In genomic region chr12:109839126-109839587, GRCm38 (mm10) we compare ENCODE assay signal across 8 mouse cellular contexts.
DNase-seq lines count a peak whose midpoint lies in the region; ATAC-seq lines count a peak whose summit lies in the region.

No protein-coding gene starts in this region.

- ATAC-seq in intestine, embryonic 14.5 days (replicated peaks; ENCODE audit: low FRiP score, low TSS enrichment, low read depth), result peak; percentile 80
- peak; percentile 72 for ATAC-seq in neural tube, embryonic 13.5 days (ENCODE audit: low read depth)

- H3K9ac ChIP-seq in intestine, embryonic 14.5 days (ENCODE audit: low read length), result no peak overlapping the region
- H3K9ac ChIP-seq in neural tube, embryonic 13.5 days, result no peak overlapping the region

- peak; percentile 45 to 73 for DNase-seq in cerebellum, postnatal 14 days
- no peak for DNase-seq in cerebellum, adult 9-10 months
- peak; percentile 26 for DNase-seq in lung, postnatal 10 days
- DNase-seq in lung, postnatal 14 days, result no peak
- peak; percentile 83 for DNase-seq in intestine, embryonic 14.5 days (ENCODE audit: low spot score)
- no peak for DNase-seq in urinary bladder, postnatal 10 days (ENCODE audit: low spot score)
- no peak for DNase-seq in layer of hippocampus, postnatal 10 days (ENCODE audit: low spot score in 2 of 2)

- 34% methylated on average over 9 of the region's 9 CpGs for WGBS in intestine, embryonic 14.5 days
- WGBS in neural tube, embryonic 13.5 days, result 33% methylated on average over 9 of the region's 9 CpGs

- H3K4me1 ChIP-seq in intestine, embryonic 14.5 days (replicated peaks; ENCODE audit: control insufficient read depth, insufficient read depth, low read length), result peaks cover 26% of the 10 kb centered on the region
- H3K4me1 ChIP-seq in neural tube, embryonic 13.5 days (replicated peaks), result peaks cover 23% of the 10 kb centered on the region

- peak overlapping the region; percentile 91 for H3K27ac ChIP-seq in intestine, embryonic 14.5 days (ENCODE audit: low read depth)
- H3K27ac ChIP-seq in neural tube, embryonic 13.5 days (replicated peaks), result 0 out of 2 replicates have a peak overlapping the region, but pooled peaks have one; percentile 33

- no peaks in the 10 kb centered on the region for H3K27me3 ChIP-seq in intestine, embryonic 14.5 days (replicated peaks; ENCODE audit: control insufficient read depth, insufficient read depth, low read length)
- H3K27me3 ChIP-seq in neural tube, embryonic 13.5 days, result no peaks in the 10 kb centered on the region

- H3K4me2 ChIP-seq in intestine, embryonic 14.5 days (ENCODE audit: low read length), result no peak overlapping the region
- no peak overlapping the region for H3K4me2 ChIP-seq in neural tube, embryonic 13.5 days

- H3K4me3 ChIP-seq in intestine, embryonic 14.5 days (ENCODE audit: low read depth, low read length), result no peak overlapping the region
- H3K4me3 ChIP-seq in neural tube, embryonic 13.5 days, result no peak overlapping the region

- no peaks in the 10 kb centered on the region for H3K36me3 ChIP-seq in intestine, embryonic 14.5 days (ENCODE audit: control insufficient read depth, insufficient read depth, low read length)
- no peaks in the 10 kb centered on the region for H3K36me3 ChIP-seq in neural tube, embryonic 13.5 days

- peaks cover 3% of the 10 kb centered on the region; the same call in 1 of the 2 replicates for H3K9me3 ChIP-seq in intestine, embryonic 14.5 days (ENCODE audit: control insufficient read depth, low read length)
- no peaks in the 10 kb centered on the region for H3K9me3 ChIP-seq in neural tube, embryonic 13.5 days

Comparison
In these comparisons a context has a peak if more than half of its experiments do, and no peak if none do; other contexts are left out.
1. DNase-seq: peak in cerebellum, postnatal 14 days (2 of 2), lung, postnatal 10 days (single experiment) and intestine, embryonic 14.5 days (single experiment); none in cerebellum, adult 9-10 months (single experiment), lung, postnatal 14 days (single experiment), urinary bladder, postnatal 10 days (single experiment) and layer of hippocampus, postnatal 10 days (0 of 2).